Mouse (Mus musculus): ENCODE measurements at regions not wholly inside any gene's neighbourhood (a gene's known extent, or its start where the extent isn't known, plus 50 kb on each side); places are given as distances from the start of the nearest gene placed in this dataset.
A peak's percentile ranks its signal among the peaks of the same experiment; 100 is the strongest.

GRCm38 (mm10) chr2:61161336-61161735 is 198.3 kb upstream of the Rbms1 start:
- WGBS = 85% methylated on average over 1 of the region's 1 CpGs
- H3K27ac ChIP-seq (ENCODE audit: low read length) = no peak overlapping the region
- H3K27me3 ChIP-seq (ENCODE audit: control insufficient read depth, insufficient read depth, low read length) = no peaks in the 10 kb centered on the region
- ATAC-seq (replicated peaks; ENCODE audit: extremely low read depth, insufficient read depth, low FRiP score) = no peak
- H3K4me2 ChIP-seq (ENCODE audit: low read depth, low read length) = no peak overlapping the region
- H3K9ac ChIP-seq (ENCODE audit: low read length) = no peak overlapping the region
- H3K36me3 ChIP-seq (ENCODE audit: control insufficient read depth, insufficient read depth) = no peaks in the 10 kb centered on the region
- no peaks in the 10 kb centered on the region for H3K9me3 ChIP-seq (replicated peaks; ENCODE audit: control insufficient read depth, low read length)
- no peaks in the 10 kb centered on the region for H3K4me1 ChIP-seq (ENCODE audit: control insufficient read depth, insufficient read depth, low read length)
- H3K4me3 ChIP-seq (ENCODE audit: low read length) = no peak overlapping the region

GRCm38 (mm10) chr2:61159761-61160160 is 196.8 kb upstream of the Rbms1 start:
- Histone ChIP-seq H3K27me3 (ENCODE audit: control insufficient read depth, insufficient read depth, low read length) (no peaks in the 10 kb centered on the region), H3K4me2 (ENCODE audit: low read depth, low read length) (no peak overlapping the region), H3K9me3 (replicated peaks; ENCODE audit: control insufficient read depth, low read length) (no peaks in the 10 kb centered on the region), H3K27ac (ENCODE audit: low read length) (no peak overlapping the region), H3K4me1 (ENCODE audit: control insufficient read depth, insufficient read depth, low read length) (no peaks in the 10 kb centered on the region), H3K9ac (ENCODE audit: low read length) (no peak overlapping the region), H3K4me3 (ENCODE audit: low read length) (no peak overlapping the region), H3K36me3 (ENCODE audit: control insufficient read depth, insufficient read depth) (no peaks in the 10 kb centered on the region)
- no peak for ATAC-seq (replicated peaks; ENCODE audit: extremely low read depth, insufficient read depth, low FRiP score)
- WGBS = 71% methylated on average over 3 of the region's 3 CpGs

GRCm38 (mm10) chr2:61138998-61139631 is 176.1 kb upstream of the Rbms1 start:
- no peaks in the 10 kb centered on the region for H3K27me3 ChIP-seq (ENCODE audit: control insufficient read depth, insufficient read depth, low read length)
- 19% methylated on average over 19 of the region's 19 CpGs for WGBS
- H3K36me3 ChIP-seq (ENCODE audit: control insufficient read depth, insufficient read depth) = no peaks in the 10 kb centered on the region
- peak overlapping the region; percentile 78 for H3K27ac ChIP-seq (ENCODE audit: low read length)
- peak overlapping the region; percentile 20 for H3K4me3 ChIP-seq (ENCODE audit: low read length)
- peak overlapping the region; percentile 50 for H3K4me2 ChIP-seq (ENCODE audit: low read depth, low read length)
- peak; percentile 88 for ATAC-seq (replicated peaks; ENCODE audit: extremely low read depth, insufficient read depth, low FRiP score)
- peaks cover 18% of the 10 kb centered on the region for H3K4me1 ChIP-seq (ENCODE audit: control insufficient read depth, insufficient read depth, low read length)
- H3K9ac ChIP-seq (ENCODE audit: low read length) = 0 out of 2 replicates have a peak overlapping the region, but pooled peaks have one; percentile 23
- no peaks in the 10 kb centered on the region for H3K9me3 ChIP-seq (replicated peaks; ENCODE audit: control insufficient read depth, low read length)

GRCm38 (mm10) chr2:61138625-61138997 is 175.6 kb upstream of the Rbms1 start:
- H3K4me2 ChIP-seq (ENCODE audit: low read depth, low read length) = peak overlapping the region; percentile 50
- H3K36me3 ChIP-seq (ENCODE audit: control insufficient read depth, insufficient read depth) = no peaks in the 10 kb centered on the region
- H3K4me3 ChIP-seq (ENCODE audit: low read length) = no peak overlapping the region
- H3K4me1 ChIP-seq (ENCODE audit: control insufficient read depth, insufficient read depth, low read length) = peaks cover 18% of the 10 kb centered on the region
- no peaks in the 10 kb centered on the region for H3K27me3 ChIP-seq (ENCODE audit: control insufficient read depth, insufficient read depth, low read length)
- no peak overlapping the region for H3K9ac ChIP-seq (ENCODE audit: low read length)
- 31% methylated on average over 3 of the region's 3 CpGs for WGBS
- H3K9me3 ChIP-seq (replicated peaks; ENCODE audit: control insufficient read depth, low read length) = no peaks in the 10 kb centered on the region
- H3K27ac ChIP-seq (ENCODE audit: low read length) = peak overlapping the region; percentile 78
- ATAC-seq (replicated peaks; ENCODE audit: extremely low read depth, insufficient read depth, low FRiP score) = peak; percentile 47; the same call in 1 of the 2 replicates

- 25% methylated on average over 3 of the region's 3 CpGs for WGBS
- H3K27ac ChIP-seq (ENCODE audit: low read length) = peak overlapping the region; percentile 46
These were observed 174.4 kb upstream of the Rbms1 start for GRCm38 (mm10) chr2:61137378-61137777.

GRCm38 (mm10) chr2:61136926-61137325 is 173.9 kb upstream of the Rbms1 start:
- peaks cover 18% of the 10 kb centered on the region for H3K4me1 ChIP-seq (ENCODE audit: control insufficient read depth, insufficient read depth, low read length)
- no peak for ATAC-seq (replicated peaks; ENCODE audit: extremely low read depth, insufficient read depth, low FRiP score)
- no peaks in the 10 kb centered on the region for H3K27me3 ChIP-seq (ENCODE audit: control insufficient read depth, insufficient read depth, low read length)
- no peaks in the 10 kb centered on the region for H3K9me3 ChIP-seq (replicated peaks; ENCODE audit: control insufficient read depth, low read length)
- no peak overlapping the region for H3K4me2 ChIP-seq (ENCODE audit: low read depth, low read length)
- no peak overlapping the region for H3K4me3 ChIP-seq (ENCODE audit: low read length)
- H3K9ac ChIP-seq (ENCODE audit: low read length) = no peak overlapping the region
- H3K36me3 ChIP-seq (ENCODE audit: control insufficient read depth, insufficient read depth) = no peaks in the 10 kb centered on the region
- H3K27ac ChIP-seq (ENCODE audit: low read length) = no peak overlapping the region
- 11% methylated on average over 1 of the region's 1 CpGs for WGBS

More at GRCm38 (mm10) chr2:61137378-61137777, 174.4 kb upstream of the Rbms1 start:
- Histone ChIP-seq H3K9ac (ENCODE audit: low read length) (no peak overlapping the region), H3K4me2 (ENCODE audit: low read depth, low read length) (no peak overlapping the region), H3K4me3 (ENCODE audit: low read length) (no peak overlapping the region), H3K9me3 (replicated peaks; ENCODE audit: control insufficient read depth, low read length) (no peaks in the 10 kb centered on the region), H3K4me1 (ENCODE audit: control insufficient read depth, insufficient read depth, low read length) (peaks cover 18% of the 10 kb centered on the region), H3K27me3 (ENCODE audit: control insufficient read depth, insufficient read depth, low read length) (no peaks in the 10 kb centered on the region), H3K36me3 (ENCODE audit: control insufficient read depth, insufficient read depth) (no peaks in the 10 kb centered on the region)
- no peak for ATAC-seq (replicated peaks; ENCODE audit: extremely low read depth, insufficient read depth, low FRiP score)

- H3K4me3 ChIP-seq (ENCODE audit: low read length) = no peak overlapping the region
- H3K36me3 ChIP-seq (ENCODE audit: control insufficient read depth, insufficient read depth) = no peaks in the 10 kb centered on the region
- H3K27me3 ChIP-seq (ENCODE audit: control insufficient read depth, insufficient read depth, low read length) = no peaks in the 10 kb centered on the region
- no peaks in the 10 kb centered on the region for H3K9me3 ChIP-seq (replicated peaks; ENCODE audit: control insufficient read depth, low read length)
- WGBS = 78% methylated on average over 7 of the region's 7 CpGs
- no peak overlapping the region for H3K4me2 ChIP-seq (ENCODE audit: low read depth, low read length)
- no peak overlapping the region for H3K27ac ChIP-seq (ENCODE audit: low read length)
- no peak for ATAC-seq (replicated peaks; ENCODE audit: extremely low read depth, insufficient read depth, low FRiP score)
- H3K9ac ChIP-seq (ENCODE audit: low read length) = no peak overlapping the region
- no peaks in the 10 kb centered on the region for H3K4me1 ChIP-seq (ENCODE audit: control insufficient read depth, insufficient read depth, low read length)
These were observed 160.2 kb upstream of the Rbms1 start for GRCm38 (mm10) chr2:61123046-61123806.

- H3K4me3 ChIP-seq (ENCODE audit: low read length) = no peak overlapping the region
- H3K4me1 ChIP-seq (ENCODE audit: control insufficient read depth, insufficient read depth, low read length) = no peaks in the 10 kb centered on the region
- H3K36me3 ChIP-seq (ENCODE audit: control insufficient read depth, insufficient read depth) = no peaks in the 10 kb centered on the region
- 81% methylated on average over 5 of the region's 5 CpGs for WGBS
- H3K27me3 ChIP-seq (ENCODE audit: control insufficient read depth, insufficient read depth, low read length) = no peaks in the 10 kb centered on the region
- no peak overlapping the region for H3K4me2 ChIP-seq (ENCODE audit: low read depth, low read length)
- H3K9me3 ChIP-seq (replicated peaks; ENCODE audit: control insufficient read depth, low read length) = no peaks in the 10 kb centered on the region
- no peak overlapping the region for H3K27ac ChIP-seq (ENCODE audit: low read length)
- H3K9ac ChIP-seq (ENCODE audit: low read length) = no peak overlapping the region
- no peak for ATAC-seq (replicated peaks; ENCODE audit: extremely low read depth, insufficient read depth, low FRiP score)
These were observed 158.3 kb upstream of the Rbms1 start for GRCm38 (mm10) chr2:61121281-61121680.

GRCm38 (mm10) chr2:61114620-61115019 is 151.6 kb upstream of the Rbms1 start:
- no peak overlapping the region for H3K9ac ChIP-seq (ENCODE audit: low read length)
- no peaks in the 10 kb centered on the region for H3K27me3 ChIP-seq (ENCODE audit: control insufficient read depth, insufficient read depth, low read length)
- H3K9me3 ChIP-seq (replicated peaks; ENCODE audit: control insufficient read depth, low read length) = no peaks in the 10 kb centered on the region
- no peak overlapping the region for H3K4me3 ChIP-seq (ENCODE audit: low read length)
- H3K4me2 ChIP-seq (ENCODE audit: low read depth, low read length) = no peak overlapping the region
- H3K4me1 ChIP-seq (ENCODE audit: control insufficient read depth, insufficient read depth, low read length) = no peaks in the 10 kb centered on the region
- no peaks in the 10 kb centered on the region for H3K36me3 ChIP-seq (ENCODE audit: control insufficient read depth, insufficient read depth)
- no peak for ATAC-seq (replicated peaks; ENCODE audit: extremely low read depth, insufficient read depth, low FRiP score)
- 41% methylated on average over 2 of the region's 2 CpGs for WGBS
- no peak overlapping the region for H3K27ac ChIP-seq (ENCODE audit: low read length)
